Mouse (Mus musculus): ENCODE measurements around the gene Hprt. TPM values are rescaled to one million over a fixed set of nuclear protein-coding genes. Genes with fewer than 3 reads are reported as not detected.
A peak's percentile ranks its signal among the peaks of the same experiment; 100 is the strongest.

Gene Hprt
- polyA plus RNA-seq, 1 experiment from 2014 or later, result 139 TPM

DNA sequence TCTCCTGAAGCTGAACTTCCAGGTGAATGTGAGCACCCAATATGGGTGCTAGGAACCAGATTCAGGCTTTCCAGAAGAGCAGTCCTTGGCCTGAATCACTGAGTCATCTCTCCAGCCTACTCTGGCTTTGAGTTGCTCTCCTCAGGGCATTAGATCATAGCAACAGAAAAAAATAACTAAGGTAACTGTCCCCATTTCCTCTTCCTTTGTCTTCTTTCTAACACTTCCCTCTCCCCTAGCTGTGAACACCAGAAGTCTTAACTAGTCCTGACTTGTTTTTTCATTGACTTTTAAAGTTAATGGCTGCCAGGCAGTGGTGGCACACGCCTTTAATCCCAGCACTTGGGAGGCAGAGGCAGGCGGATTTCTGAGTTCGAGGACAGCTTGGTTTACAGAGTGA lies 76.5 kb downstream of the Hprt start:
- no peak for DNase-seq (ENCODE audit: low spot score)
- Histone ChIP-seq H3K9me3 (ENCODE audit: control insufficient read depth, low read length) (no peaks in the 10 kb centered on the region), H3K27me3 (ENCODE audit: control insufficient read depth, insufficient read depth, low read length) (peaks cover 21% of the 10 kb centered on the region), H3K36me3 (replicated peaks; ENCODE audit: control insufficient read depth, insufficient read depth) (no peaks in the 10 kb centered on the region), H3K4me1 (replicated peaks; ENCODE audit: control insufficient read depth, insufficient read depth, low read length) (no peaks in the 10 kb centered on the region), H3K4me2 (replicated peaks) (no peak overlapping the region), H3K27ac (no peak overlapping the region), H3K4me3 (replicated peaks; ENCODE audit: low read length) (no peak overlapping the region), H3K9ac (no peak overlapping the region)
- 83% methylated on average over 3 of the region's 3 CpGs for WGBS
- no peak for ATAC-seq (ENCODE audit: low FRiP score)

MicroRNAs within 50 kb of the gene (microRNA counts, 519-probe panel; counts per million panel counts)
- microRNA mmu-miR-322, result 4,669 counts per million, percentile 45 among the panel's probes with 10 or more counts
- not detected for microRNA mmu-miR-351
- microRNA mmu-miR-450a-3p, result not detected
- 4,627 counts per million, percentile 44 among the panel's probes with 10 or more counts for microRNA mmu-miR-450a-5p
- not detected for microRNA mmu-miR-450b-3p
- microRNA mmu-miR-450b-5p, result not detected
- microRNA mmu-miR-503, result not detected
- not detected for microRNA mmu-miR-542-3p
- not detected for microRNA mmu-miR-542-5p

Small RNAs within 50 kb of the gene (microRNA-seq; reads per million reads assigned to microRNA genes)
- gene Mir322 (6,537 reads per million, percentile 93 among the genes with 10 or more reads in this experiment), gene Mir351 (595 reads per million, percentile 73 among the genes with 10 or more reads in this experiment), gene Mir450-1 (4.5 reads per million, percentile 20 among the genes with 10 or more reads in this experiment), gene Mir450-2 (4.0 reads per million, percentile 18 among the genes with 10 or more reads in this experiment), gene Mir450b (35.7 reads per million, percentile 40 among the genes with 10 or more reads in this experiment), gene Mir503 (130 reads per million, percentile 54 among the genes with 10 or more reads in this experiment), gene Mir542 (165 reads per million, percentile 57 among the genes with 10 or more reads in this experiment)

Other genes with a start within 250 kb of the Hprt start
- 8.2 and 9.4 TPM in 2 replicates for gene Ccdc160, start 196.9 kb upstream of the Hprt start, polyA plus RNA-seq (2014; fragmentation: Nextera tagmentation; extraction: Ambion mirVana)
- 71.2 and 81.7 TPM in 2 replicates for gene Phf6, start 75.9 kb upstream of the Hprt start, polyA plus RNA-seq (2014; fragmentation: Nextera tagmentation; extraction: Ambion mirVana)

Measured in hindbrain, embryonic 14.5 days (tissue).